Mouse (Mus musculus) WW6 (cell line): ENCODE measurements around the gene E130309D02Rik.
A peak's percentile ranks its signal among the peaks of the same experiment; 100 is the strongest.

ENCODE experiments used
- DNase-seq: peaks from one replicate; pipeline ENCODE4 v3.0.0-alpha.2; 2013; ENCODE audit warnings: low read depth, low spot score

Gene E130309D02Rik

GRCm38 (mm10) chr5:143268985-143269362 is 46.2 kb downstream of the E130309D02Rik start:
- no peak for DNase-seq

GRCm38 (mm10) chr5:143266794-143267193 is 48.4 kb downstream of the E130309D02Rik start:
- no peak for DNase-seq

GRCm38 (mm10) chr5:143265409-143265808 is 49.8 kb downstream of the E130309D02Rik start:
- no peak for DNase-seq

GRCm38 (mm10) chr5:143264689-143265088 is 50.5 kb downstream of the E130309D02Rik start:
- DNase-seq, result no peak

- no peak for DNase-seq
Measured at GRCm38 (mm10) chr5:143261636-143262035, 53.5 kb downstream of the E130309D02Rik start.

- no peak for DNase-seq
Measured at GRCm38 (mm10) chr5:143255802-143256201, 59.4 kb downstream of the E130309D02Rik start.

- DNase-seq, result no peak
Measured at GRCm38 (mm10) chr5:143255131-143255519, 60.0 kb downstream of the E130309D02Rik start.

- peak; percentile 31 for DNase-seq
Measured at GRCm38 (mm10) chr5:143254487-143255130, 60.6 kb downstream of the E130309D02Rik start.

GRCm38 (mm10) chr5:143253881-143254486 is 61.2 kb downstream of the E130309D02Rik start:
- peak; percentile 26 for DNase-seq

- DNase-seq, result peak; percentile 29
Measured at GRCm38 (mm10) chr5:143253186-143253880, 61.8 kb downstream of the E130309D02Rik start.

- no peak for DNase-seq
Measured at GRCm38 (mm10) chr5:143252791-143253185, 62.4 kb downstream of the E130309D02Rik start.

GRCm38 (mm10) chr5:143252039-143252438 is 63.1 kb downstream of the E130309D02Rik start:
- DNase-seq, result no peak
